In the genomic region with DNA sequence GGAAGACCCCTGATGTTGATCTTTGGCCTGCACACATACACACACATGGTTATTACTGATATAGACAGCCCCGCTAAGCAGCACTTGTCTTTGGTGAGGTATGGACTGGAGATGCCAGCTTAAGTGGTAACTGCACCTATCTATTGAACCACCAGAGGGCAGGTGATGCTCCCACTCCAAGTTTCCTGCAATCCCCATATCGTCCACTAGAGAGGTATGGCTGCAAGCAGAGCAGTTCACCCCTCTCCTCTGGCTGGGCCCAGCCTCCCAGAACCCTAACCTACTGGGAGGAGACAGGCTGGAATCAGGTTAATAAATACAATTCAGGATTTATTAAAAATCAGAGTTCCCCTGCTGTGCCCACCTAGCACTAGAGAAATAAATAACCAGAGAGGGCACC, we compare ENCODE assay signal across 1 mouse cellular context.
A peak's percentile ranks its signal among the peaks of the same experiment; 100 is the strongest.
TF ChIP-seq lines count a peak whose summit lies in the region.

No protein-coding gene starts in this region.

TF ChIP-seq in CH12.LX, 34 proteins besides CTCF, POLR2A, EP300 and RAD21 (continued from another document):
- TF ChIP-seq ETS1 (conservative IDR thresholded peaks at IDR 0.05; ENCODE audit: low read depth, low read length) (no peak), ZNF384 (IDR thresholded peaks at IDR 0.05; ENCODE audit: low read depth, low read length) (peak; percentile 49; the same call in 1 of the 2 replicates), BHLHE40 (IDR thresholded peaks at IDR 0.05; ENCODE audit: low read depth, low read length) (no peak), ZKSCAN1 (IDR thresholded peaks at IDR 0.05; ENCODE audit: borderline replicate concordance, low read depth, low read length) (no peak), CHD2 (IDR thresholded peaks at IDR 0.05; ENCODE audit: low read length) (no peak), NRF1 (IDR thresholded peaks at IDR 0.05; ENCODE audit: low read depth, low read length) (no peak), ZMIZ1 (IDR thresholded peaks at IDR 0.05; ENCODE audit: low read depth, low read length) (no peak), JUND (conservative IDR thresholded peaks at IDR 0.05; ENCODE audit: low read depth, low read length) (no peak; the same call in 1 of the 2 replicates), TBP (conservative IDR thresholded peaks at IDR 0.05; ENCODE audit: low read depth, low read length) (no peak), RCOR1 (conservative IDR thresholded peaks at IDR 0.05; ENCODE audit: low read depth, low read length) (no peak), CHD1 (IDR thresholded peaks at IDR 0.05; ENCODE audit: low read depth, low read length) (no peak), UBTF (IDR thresholded peaks at IDR 0.05; ENCODE audit: low read depth, low read length) (no peak), KAT2A (IDR thresholded peaks at IDR 0.05; ENCODE audit: insufficient replicate concordance, low read length) (no peak), MEF2A (IDR thresholded peaks at IDR 0.05; ENCODE audit: borderline replicate concordance, low read depth, low read length) (peak; percentile 69; the same call in 1 of the 2 replicates), MXI1 (IDR thresholded peaks at IDR 0.05; ENCODE audit: low read depth, low read length) (no peak), SMC3 (IDR thresholded peaks at IDR 0.05; ENCODE audit: low read depth, low read length) (peak; percentile 100), HCFC1 (IDR thresholded peaks at IDR 0.05; ENCODE audit: low read depth, low read length) (peak; percentile 47), E2F4 (IDR thresholded peaks at IDR 0.05; ENCODE audit: insufficient replicate concordance, low read depth, low read length) (no peak), IRF4 (IDR thresholded peaks at IDR 0.05; ENCODE audit: low read depth, low read length) (peak; percentile 85), MAZ (IDR thresholded peaks at IDR 0.05; ENCODE audit: low read depth, low read length) (peak; percentile 83; the same call in 1 of the 2 replicates)
TF ChIP-seq in CH12.LX: peak in this region for 12.
